Mouse (Mus musculus): Measurements from ENCODE around the gene Ttc4. TPM values are rescaled to one million over a fixed set of nuclear protein-coding genes. Genes with fewer than 3 reads are reported as not detected.

The Ttc4 gene
- polyA plus RNA-seq, 1 experiment from 2014 or later: 107 TPM

DNA sequence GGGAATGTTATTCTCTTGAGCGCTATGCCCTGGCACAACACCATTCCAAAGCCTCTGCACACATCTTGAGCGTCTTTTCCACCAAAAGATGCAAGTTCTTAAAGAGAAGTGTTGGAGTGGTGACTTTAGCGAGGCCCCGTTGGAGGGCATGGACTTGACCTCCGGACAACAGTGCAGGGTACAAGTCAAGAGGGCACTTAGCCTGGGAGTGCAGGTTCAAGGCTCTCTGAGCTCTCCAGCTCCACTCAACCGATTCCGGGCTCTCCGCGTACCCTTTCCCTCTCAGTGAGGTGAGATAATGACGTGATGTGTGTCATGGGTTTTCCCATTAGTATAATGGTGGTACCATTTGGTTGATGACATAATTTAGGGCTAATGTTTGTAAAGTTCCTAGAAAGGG is 54.5 kb downstream of the Ttc4 start:
- Histone ChIP-seq H3K9me3 (replicated peaks; ENCODE audit: control insufficient read depth, low read length) (no peaks in the 10 kb centered on the region), H3K4me2 (ENCODE audit: low read length) (no peak overlapping the region), H3K4me1 (ENCODE audit: control insufficient read depth, insufficient read depth, low read length) (no peaks in the 10 kb centered on the region; the same call in 1 of the 2 replicates), H3K27me3 (replicated peaks; ENCODE audit: control insufficient read depth, insufficient read depth, low read length) (peaks cover 28% of the 10 kb centered on the region), H3K36me3 (ENCODE audit: control insufficient read depth, insufficient read depth, low read length) (no peaks in the 10 kb centered on the region), H3K27ac (ENCODE audit: low read depth, low read length) (no peak overlapping the region), H3K9ac (ENCODE audit: low read length) (no peak overlapping the region), H3K4me3 (ENCODE audit: low read depth, low read length) (no peak overlapping the region)
- ATAC-seq (no peak), DNase-seq (ENCODE audit: low spot score) (no peak)
- WGBS: 91% methylated on average over 10 of the region's 10 CpGs

DNA sequence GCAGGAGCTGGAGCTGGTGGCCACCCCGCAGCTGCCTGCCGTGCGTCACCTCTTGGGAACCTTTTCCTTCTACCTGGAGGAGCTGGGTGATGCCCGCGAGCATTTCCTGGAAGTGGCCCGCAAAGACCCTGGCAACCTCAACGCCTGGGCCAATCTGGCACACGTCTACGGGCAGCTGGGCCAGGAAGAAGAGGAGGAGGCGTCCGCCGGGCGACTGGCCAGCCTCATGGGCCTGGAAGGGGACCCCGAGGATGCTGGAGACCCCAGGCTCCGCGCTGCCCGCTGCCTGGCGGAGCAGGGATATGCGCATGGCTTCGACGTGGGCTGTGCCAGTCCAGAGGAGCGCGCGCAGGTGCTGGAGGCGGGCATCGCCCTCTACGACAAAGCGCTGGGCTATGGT is 56.0 kb downstream of the Ttc4 start:
- Histone ChIP-seq H3K4me3 (ENCODE audit: low read depth, low read length) (no peak overlapping the region), H3K27ac (ENCODE audit: low read depth, low read length) (no peak overlapping the region), H3K4me1 (ENCODE audit: control insufficient read depth, insufficient read depth, low read length) (no peaks in the 10 kb centered on the region; the same call in 1 of the 2 replicates), H3K27me3 (replicated peaks; ENCODE audit: control insufficient read depth, insufficient read depth, low read length) (peaks cover 28% of the 10 kb centered on the region), H3K9me3 (replicated peaks; ENCODE audit: control insufficient read depth, low read length) (no peaks in the 10 kb centered on the region), H3K9ac (ENCODE audit: low read length) (no peak overlapping the region), H3K36me3 (ENCODE audit: control insufficient read depth, insufficient read depth, low read length) (no peaks in the 10 kb centered on the region), H3K4me2 (ENCODE audit: low read length) (no peak overlapping the region)
- 38% methylated on average over 28 of the region's 28 CpGs for WGBS
- DNase-seq (ENCODE audit: low spot score) (no peak), ATAC-seq (no peak)

DNA sequence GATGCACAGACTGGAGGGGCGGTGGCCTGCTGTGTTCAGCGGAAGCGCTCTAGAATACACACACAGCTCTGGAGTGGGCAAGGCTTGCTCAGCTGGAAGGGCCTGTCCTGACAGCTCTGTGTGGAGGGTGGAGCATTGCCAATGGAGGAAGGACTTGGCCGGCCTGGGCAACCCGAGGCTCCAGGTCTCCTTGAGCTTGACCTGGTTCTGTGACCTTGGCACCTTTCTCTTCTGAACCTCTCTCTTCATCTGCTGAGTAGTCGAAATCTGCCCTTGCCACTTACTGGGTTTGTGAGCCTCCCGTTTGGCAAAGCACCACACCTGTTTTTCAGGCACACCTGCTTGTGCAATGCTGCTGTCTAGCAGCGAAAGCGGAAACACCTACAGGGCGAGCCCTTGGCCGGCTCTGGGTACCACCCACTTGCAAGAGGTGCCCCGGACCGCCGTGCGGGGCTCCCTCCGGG is 56.7 kb downstream of the Ttc4 start, which contains the start of gene Ttc22:
TSS of gene Ttc22 (plus strand) at position 403 of the 464 bp plus-strand sequence.
- ATAC-seq: no peak
- Histone ChIP-seq H3K4me3 (ENCODE audit: low read depth, low read length) (no peak within 1 kb of the TSS), H3K36me3 (ENCODE audit: control insufficient read depth, insufficient read depth, low read length) (no peaks in the 10 kb centered on the region), H3K9ac (ENCODE audit: low read length) (no peak within 1 kb of the TSS), H3K9me3 (replicated peaks; ENCODE audit: control insufficient read depth, low read length) (no peaks in the 10 kb centered on the region), H3K27ac (ENCODE audit: low read depth, low read length) (no peak within 1 kb of the TSS), H3K27me3 (replicated peaks; ENCODE audit: control insufficient read depth, insufficient read depth, low read length) (peaks cover 28% of the 10 kb centered on the region), H3K4me2 (ENCODE audit: low read length) (no peak within 1 kb of the TSS), H3K4me1 (ENCODE audit: control insufficient read depth, insufficient read depth, low read length) (peaks cover 1% of the 10 kb centered on the region; the same call in 1 of the 2 replicates)
- no peak for DNase-seq (ENCODE audit: low spot score)
- WGBS: 27% methylated on average over 16 of the region's 16 CpGs

DNA sequence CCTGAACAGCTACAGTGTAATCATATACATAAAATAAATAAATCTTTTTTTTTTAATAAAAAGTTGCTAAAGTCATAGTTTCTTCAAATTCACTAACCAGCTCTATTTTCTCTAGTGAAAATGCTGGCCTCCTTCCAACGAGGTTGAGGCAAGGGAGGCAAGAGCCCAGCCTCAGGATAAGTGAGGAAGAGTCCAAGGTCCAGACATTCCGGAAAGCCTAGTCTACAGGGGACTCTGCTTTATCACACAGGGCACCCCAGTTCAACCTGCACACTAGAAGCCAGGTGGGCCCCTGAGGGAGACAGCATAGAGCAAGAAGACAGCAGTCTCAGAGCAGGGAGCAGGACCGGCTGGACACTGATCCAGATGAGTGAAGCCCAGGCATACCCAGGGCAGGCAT is 57.3 kb downstream of the Ttc4 start:
- DNase-seq (ENCODE audit: low spot score) (no peak), ATAC-seq (no peak)
- H3K9ac ChIP-seq (ENCODE audit: low read length): no peak overlapping the region
- no peaks in the 10 kb centered on the region for H3K36me3 ChIP-seq (ENCODE audit: control insufficient read depth, insufficient read depth, low read length)
- no peak overlapping the region for H3K4me2 ChIP-seq (ENCODE audit: low read length)
- H3K27ac ChIP-seq (ENCODE audit: low read depth, low read length): no peak overlapping the region
- WGBS: 62% methylated on average over 3 of the region's 3 CpGs
- H3K4me3 ChIP-seq (ENCODE audit: low read depth, low read length): no peak overlapping the region
- peaks cover 28% of the 10 kb centered on the region for H3K27me3 ChIP-seq (replicated peaks; ENCODE audit: control insufficient read depth, insufficient read depth, low read length)
- no peaks in the 10 kb centered on the region for H3K9me3 ChIP-seq (replicated peaks; ENCODE audit: control insufficient read depth, low read length)
- H3K4me1 ChIP-seq (ENCODE audit: control insufficient read depth, insufficient read depth, low read length): peaks cover 4% of the 10 kb centered on the region; the same call in 1 of the 2 replicates

DNA sequence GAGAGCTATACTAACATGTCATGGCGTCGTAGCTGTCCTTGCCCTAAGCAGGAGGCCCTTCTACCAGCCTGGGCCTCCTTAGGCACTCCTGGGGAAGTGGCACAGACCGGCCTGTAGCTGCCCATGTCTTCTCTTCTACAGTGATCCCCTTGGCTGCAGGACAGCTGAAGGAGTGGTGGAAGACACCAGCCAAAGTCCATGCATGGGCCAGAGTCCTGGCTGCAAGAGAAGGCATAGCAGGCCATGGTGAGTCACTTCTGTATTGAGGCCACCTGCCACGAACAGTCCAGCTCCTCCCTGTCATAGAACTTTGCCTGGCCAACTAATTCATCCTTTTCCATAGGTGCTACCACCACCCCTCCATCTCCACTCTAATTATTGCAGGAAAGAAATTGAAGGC is 59.8 kb downstream of the Ttc4 start:
- Histone ChIP-seq H3K4me1 (ENCODE audit: control insufficient read depth, insufficient read depth, low read length) (peaks cover 4% of the 10 kb centered on the region; the same call in 1 of the 2 replicates), H3K27me3 (replicated peaks; ENCODE audit: control insufficient read depth, insufficient read depth, low read length) (peaks cover 25% of the 10 kb centered on the region), H3K36me3 (ENCODE audit: control insufficient read depth, insufficient read depth, low read length) (no peaks in the 10 kb centered on the region), H3K27ac (ENCODE audit: low read depth, low read length) (no peak overlapping the region), H3K4me3 (ENCODE audit: low read depth, low read length) (no peak overlapping the region), H3K9me3 (replicated peaks; ENCODE audit: control insufficient read depth, low read length) (no peaks in the 10 kb centered on the region), H3K9ac (ENCODE audit: low read length) (no peak overlapping the region), H3K4me2 (ENCODE audit: low read length) (no peak overlapping the region)
- WGBS: 89% methylated on average over 4 of the region's 4 CpGs
- no peak for DNase-seq (ENCODE audit: low spot score)
- no peak for ATAC-seq

DNA sequence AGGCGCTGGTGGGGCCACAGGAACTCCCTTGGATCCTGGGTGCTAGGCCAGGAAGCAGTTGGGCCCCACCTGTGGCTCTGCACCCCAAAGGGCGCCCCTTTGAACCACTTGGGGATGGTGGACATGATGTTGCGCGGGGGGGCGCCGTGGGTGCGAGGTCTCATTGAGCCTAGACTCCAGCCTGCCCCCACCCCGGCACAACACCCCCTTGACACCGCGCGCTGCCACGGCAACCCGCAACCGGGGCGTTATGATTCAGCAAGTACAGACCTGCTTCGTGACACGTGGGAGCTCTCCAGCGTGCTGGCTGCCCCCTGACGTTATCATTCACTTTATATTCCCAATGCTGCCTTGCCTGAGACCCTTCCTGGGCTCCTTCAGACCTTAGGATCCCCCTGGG is 61.7 kb downstream of the Ttc4 start, which contains the start of gene Lexm:
TSS of gene Lexm (minus strand) at position 186 of the 400 bp plus-strand sequence.
- H3K9ac ChIP-seq (ENCODE audit: low read length): peak within 1 kb of the TSS; percentile 13; the same call in 1 of the 2 replicates
- DNase-seq (ENCODE audit: low spot score) (no peak), ATAC-seq (no peak)
- H3K4me2 ChIP-seq (ENCODE audit: low read length): peak within 1 kb of the TSS; percentile 32
- peaks cover 4% of the 10 kb centered on the region; the same call in 1 of the 2 replicates for H3K4me1 ChIP-seq (ENCODE audit: control insufficient read depth, insufficient read depth, low read length)
- H3K27me3 ChIP-seq (replicated peaks; ENCODE audit: control insufficient read depth, insufficient read depth, low read length): peaks cover 7% of the 10 kb centered on the region
- no peaks in the 10 kb centered on the region for H3K36me3 ChIP-seq (ENCODE audit: control insufficient read depth, insufficient read depth, low read length)
- H3K4me3 ChIP-seq (ENCODE audit: low read depth, low read length): no peak within 1 kb of the TSS
- 2% methylated on average over 18 of the region's 19 CpGs for WGBS
- H3K9me3 ChIP-seq (replicated peaks; ENCODE audit: control insufficient read depth, low read length): no peaks in the 10 kb centered on the region
- no peak within 1 kb of the TSS for H3K27ac ChIP-seq (ENCODE audit: low read depth, low read length)

DNA sequence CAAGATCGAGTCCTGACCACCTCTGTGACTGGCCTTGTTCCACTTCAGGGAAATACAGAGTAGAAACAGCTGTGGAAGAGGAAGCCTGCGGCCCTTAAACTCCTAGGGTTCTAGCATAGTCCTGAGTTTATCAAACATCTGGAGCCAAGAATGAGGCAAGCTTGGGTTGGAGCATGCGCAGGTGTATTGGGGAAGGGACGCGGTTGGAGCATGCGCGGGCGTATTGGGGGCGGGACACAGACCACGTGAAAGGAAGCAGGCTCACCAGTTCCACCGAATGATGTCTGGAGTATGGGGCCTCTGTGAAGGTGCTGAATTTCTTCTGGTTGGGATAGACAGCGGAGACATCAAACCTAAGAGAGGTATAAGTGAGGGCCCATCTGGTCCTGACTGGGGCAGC is 63.1 kb downstream of the Ttc4 start:
- 86% methylated on average over 12 of the region's 12 CpGs for WGBS
- ATAC-seq: no peak

DNA sequence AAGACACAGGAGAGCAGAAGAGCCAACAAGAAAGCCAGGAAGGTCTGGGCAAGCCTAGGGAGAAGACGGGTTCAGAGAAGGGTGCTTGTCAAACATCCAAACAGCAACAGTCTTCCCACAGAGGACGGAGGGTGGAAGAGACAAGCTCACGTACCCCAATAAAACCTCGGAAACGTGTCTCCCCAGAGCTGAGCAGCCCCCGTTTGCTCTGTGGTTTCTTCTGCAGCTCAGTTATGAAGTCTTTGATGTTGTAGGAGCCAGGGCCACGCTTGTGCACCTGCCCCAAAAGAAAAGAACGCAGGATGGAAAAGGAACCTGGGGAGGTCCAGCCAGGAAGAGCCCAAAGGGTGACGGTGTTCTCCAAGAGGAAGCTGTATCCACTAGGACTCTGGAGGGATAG is 63.9 kb downstream of the Ttc4 start:
- Histone ChIP-seq H3K4me1 (ENCODE audit: control insufficient read depth, insufficient read depth, low read length) (peaks cover 4% of the 10 kb centered on the region; the same call in 1 of the 2 replicates), H3K4me3 (ENCODE audit: low read depth, low read length) (no peak overlapping the region), H3K9me3 (replicated peaks; ENCODE audit: control insufficient read depth, low read length) (no peaks in the 10 kb centered on the region), H3K27me3 (replicated peaks; ENCODE audit: control insufficient read depth, insufficient read depth, low read length) (no peaks in the 10 kb centered on the region), H3K36me3 (ENCODE audit: control insufficient read depth, insufficient read depth, low read length) (no peaks in the 10 kb centered on the region), H3K27ac (ENCODE audit: low read depth, low read length) (no peak overlapping the region), H3K9ac (ENCODE audit: low read length) (no peak overlapping the region), H3K4me2 (ENCODE audit: low read length) (no peak overlapping the region)
- ATAC-seq (no peak), DNase-seq (ENCODE audit: low spot score) (no peak)
- WGBS: 86% methylated on average over 9 of the region's 9 CpGs

More for the DNA sequence above, 63.1 kb downstream of the Ttc4 start:
- DNase-seq (ENCODE audit: low spot score): no peak
- no peak overlapping the region for H3K4me2 ChIP-seq (ENCODE audit: low read length)
- H3K9me3 ChIP-seq (replicated peaks; ENCODE audit: control insufficient read depth, low read length): no peaks in the 10 kb centered on the region
- no peak overlapping the region for H3K27ac ChIP-seq (ENCODE audit: low read depth, low read length)
- no peaks in the 10 kb centered on the region for H3K27me3 ChIP-seq (replicated peaks; ENCODE audit: control insufficient read depth, insufficient read depth, low read length)
- H3K4me1 ChIP-seq (ENCODE audit: control insufficient read depth, insufficient read depth, low read length): peaks cover 4% of the 10 kb centered on the region; the same call in 1 of the 2 replicates
- no peaks in the 10 kb centered on the region for H3K36me3 ChIP-seq (ENCODE audit: control insufficient read depth, insufficient read depth, low read length)
- H3K4me3 ChIP-seq (ENCODE audit: low read depth, low read length): no peak overlapping the region
- no peak overlapping the region for H3K9ac ChIP-seq (ENCODE audit: low read length)

DNA sequence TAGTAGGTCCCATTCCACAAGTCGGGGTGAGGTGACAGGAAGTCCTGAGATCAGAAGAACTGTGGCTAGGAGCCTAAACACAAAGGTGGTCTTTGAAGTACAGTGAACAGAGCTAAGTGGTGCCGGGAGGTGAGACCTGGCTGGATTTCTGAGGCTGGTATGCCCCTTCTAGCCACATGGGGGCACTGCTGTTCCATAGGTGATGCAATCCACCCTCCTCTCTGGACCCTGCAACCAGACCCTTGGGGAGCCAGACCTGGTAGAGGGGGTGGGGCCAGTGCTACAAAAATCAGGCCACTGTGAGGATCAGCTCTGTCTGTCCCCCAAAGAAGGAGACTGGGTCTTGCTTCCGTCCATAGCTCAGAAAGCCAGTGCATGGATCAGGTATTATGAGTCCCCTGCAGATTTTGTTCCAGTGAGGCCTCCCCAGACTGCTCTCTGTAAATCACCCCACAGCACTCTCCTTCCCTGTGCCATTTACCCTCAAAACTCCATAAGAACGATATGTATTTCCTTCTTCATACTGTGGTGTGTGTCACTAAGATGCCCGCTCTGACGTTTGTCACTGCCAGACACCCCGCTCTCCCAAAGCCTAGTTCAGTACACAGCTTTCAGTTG is 64.5 kb downstream of the Ttc4 start:
- H3K9ac ChIP-seq (ENCODE audit: low read length): no peak overlapping the region
- no peaks in the 10 kb centered on the region for H3K9me3 ChIP-seq (replicated peaks; ENCODE audit: control insufficient read depth, low read length)
- ATAC-seq (peak; percentile 79), DNase-seq (ENCODE audit: low spot score) (peak; percentile 77)
- 44% methylated on average over 7 of the region's 7 CpGs for WGBS
- no peak overlapping the region for H3K27ac ChIP-seq (ENCODE audit: low read depth, low read length)
- H3K4me3 ChIP-seq (ENCODE audit: low read depth, low read length): no peak overlapping the region
- no peaks in the 10 kb centered on the region for H3K27me3 ChIP-seq (replicated peaks; ENCODE audit: control insufficient read depth, insufficient read depth, low read length)
- H3K4me1 ChIP-seq (ENCODE audit: control insufficient read depth, insufficient read depth, low read length): peaks cover 4% of the 10 kb centered on the region; the same call in 1 of the 2 replicates
- no peak overlapping the region for H3K4me2 ChIP-seq (ENCODE audit: low read length)
- H3K36me3 ChIP-seq (ENCODE audit: control insufficient read depth, insufficient read depth, low read length): no peaks in the 10 kb centered on the region

All from forebrain, embryonic 14.5 days (tissue).